Mouse (Mus musculus) CH12.LX (cell line): ENCODE measurements around the gene Klf8.
"Not testable (repeated sequence)": the region's sequence is repeated elsewhere in the genome, so short reads cannot be mapped to it uniquely, and the experiment has no call there.

ENCODE experiments used
- CHD2 ChIP-seq: IDR thresholded peaks from 2 replicates; pipeline ENCODE4 v1.6.1; 2011; ENCODE audit warnings: low read length, improper control_type of control experiment
- E2F4 ChIP-seq: IDR thresholded peaks from 2 replicates; pipeline ENCODE4 v1.6.1; 2011; ENCODE audit warnings: low read depth, low read length, improper control_type of control experiment; ENCODE audit not compliant: insufficient replicate concordance
- MAX ChIP-seq: IDR thresholded peaks from 2 replicates; pipeline ENCODE4 v1.6.1; 2011; ENCODE audit warnings: low read length, improper control_type of control experiment
- POLR2AphosphoS2 ChIP-seq: IDR thresholded peaks from 2 replicates; pipeline ENCODE4 v1.6.1; 2011; ENCODE audit warnings: low read depth, low read length, improper control_type of control experiment

GRCm38 (mm10) chrX:153199185-153199584 lies 38.1 kb upstream of the Klf8 start:
- TF ChIP-seq POLR2AphosphoS2, E2F4, MAX, CHD2: not testable (repeated sequence)
